Mouse (Mus musculus) intestine, embryonic 14.5 days (tissue): Measurements from ENCODE around the gene Carm1. TPM values are rescaled to one million over a fixed set of nuclear protein-coding genes. Genes with fewer than 3 reads are reported as not detected.

Source experiments
- ATAC-seq: fragments of 200-750 bp; cut with Nextera tagmentation; replicated peaks from 2 replicates; pipeline ENCODE4 v1.8.0; 2017; ENCODE audit warnings: low read depth, moderate number of reproducible peaks, moderate TSS enrichment, moderate library complexity; ENCODE audit not compliant: low FRiP score, low TSS enrichment
- DNase-seq: peaks from one replicate; pipeline ENCODE4 v3.0.0-alpha.2; 2018; ENCODE audit warnings: low spot score
- H3K27ac ChIP-seq: fragments of 300-500 bp; sonication (generic); 2 replicates; pipeline ENCODE4 v1.5.1; 2014; ENCODE audit warnings: low read depth, mild to moderate bottlenecking, control low read depth
- H3K27me3 ChIP-seq: fragments of 300-500 bp; sonication (generic); replicated peaks from 2 replicates; pipeline ENCODE4 v1.6.1; 2014; ENCODE audit warnings: low read length, control low read depth; ENCODE audit not compliant: control insufficient read depth, insufficient read depth
- H3K36me3 ChIP-seq: fragments of 300-500 bp; sonication (generic); 2 replicates; pipeline ENCODE4 v1.6.1; 2014; ENCODE audit warnings: low read length, control low read depth; ENCODE audit not compliant: control insufficient read depth, insufficient read depth
- H3K4me1 ChIP-seq: fragments of 300-500 bp; sonication (generic); replicated peaks from 2 replicates; pipeline ENCODE4 v1.6.1; 2014; ENCODE audit warnings: low read length, control low read depth, mixed read lengths; ENCODE audit not compliant: control insufficient read depth, insufficient read depth
- H3K4me2 ChIP-seq: fragments of 300-500 bp; sonication (generic); 2 replicates; pipeline ENCODE4 v1.6.1; 2014; ENCODE audit warnings: low read length
- H3K4me3 ChIP-seq: fragments of 300-500 bp; sonication (generic); 2 replicates; pipeline ENCODE4 v1.5.1; 2014; ENCODE audit warnings: low read depth, low read length, control low read depth, mixed read lengths
- H3K9ac ChIP-seq: fragments of 300-500 bp; sonication (generic); 2 replicates; pipeline ENCODE4 v1.6.1; 2014; ENCODE audit warnings: mild to moderate bottlenecking, low read length
- H3K9me3 ChIP-seq: fragments of 300-500 bp; sonication (generic); 2 replicates; pipeline ENCODE4 v1.6.1; 2016; ENCODE audit warnings: low read length, control low read depth; ENCODE audit not compliant: control insufficient read depth
- WGBS: fragments of 180-500 bp; shearing (Covaris S2); extraction: QIAGEN DNeasy Blood & Tissue Kit; methylation state at CpG from one replicate; pipeline ENCODE4 v1.1.7; 2014; 5-methylcytosine and 5-hydroxymethylcytosine counted together
- polyA plus RNA-seq: library from polyadenylated mRNA; unstranded; fragments of >200 nt; fragmentation: Nextera tagmentation; extraction: Ambion mirVana; gene quantifications from 2 replicates; pipeline ENCODE4 v1.2.1, GENCODE M21; 2014

The Carm1 gene
- polyA plus RNA-seq, 1 experiment from 2014 or later, result 54.4 TPM

DNA sequence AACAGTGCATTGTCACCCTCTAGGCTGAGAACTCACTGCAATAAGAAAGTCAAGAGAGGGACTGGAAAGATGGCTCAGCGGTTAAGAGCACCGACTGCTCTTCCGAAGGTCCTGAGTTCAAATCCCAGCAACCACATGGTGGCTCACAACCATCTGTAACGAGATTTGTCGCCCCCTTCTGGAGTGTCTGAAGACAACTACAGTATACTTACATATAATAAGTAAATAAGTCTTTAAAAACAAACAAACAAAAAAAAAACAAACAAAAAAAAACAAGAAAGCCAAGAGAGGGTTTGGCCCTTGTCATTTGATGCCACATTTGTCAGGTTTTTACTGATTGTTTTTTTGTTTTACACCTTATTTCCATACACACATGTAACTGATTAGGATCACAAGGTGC is 57.4 kb downstream of the Carm1 start:
- DNase-seq, result no peak
- Histone ChIP-seq H3K4me1 (no peaks in the 10 kb centered on the region), H3K4me3 (no peak overlapping the region), H3K4me2 (no peak overlapping the region), H3K9ac (no peak overlapping the region), H3K27me3 (no peaks in the 10 kb centered on the region), H3K27ac (no peak overlapping the region), H3K9me3 (no peaks in the 10 kb centered on the region), H3K36me3 (no peaks in the 10 kb centered on the region)
- ATAC-seq, result no peak
- WGBS, result 72% methylated on average over 5 of the region's 5 CpGs

DNA sequence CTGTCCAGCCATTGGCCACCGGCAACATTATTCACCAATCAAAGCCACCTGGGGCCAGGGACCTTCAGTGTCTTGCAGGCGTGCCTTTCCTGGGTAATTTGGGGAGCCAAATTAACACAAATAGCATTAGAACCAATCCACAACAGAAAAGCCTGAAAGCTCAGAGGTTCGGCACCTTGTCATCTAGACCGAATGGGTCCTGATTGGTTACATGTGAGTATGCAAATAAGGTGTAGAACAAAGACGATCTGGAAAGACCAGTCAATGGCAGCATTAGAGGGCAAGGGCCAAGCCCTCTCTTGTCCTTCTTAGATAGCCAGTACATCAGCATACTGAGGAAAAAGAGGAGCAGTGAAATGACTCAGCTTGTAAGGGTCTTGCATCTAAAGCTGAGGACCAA is 59.2 kb downstream of the Carm1 start:
- ATAC-seq, result no peak
- no peak for DNase-seq
- H3K9ac ChIP-seq, result no peak overlapping the region
- H3K4me3 ChIP-seq, result no peak overlapping the region
- H3K27me3 ChIP-seq, result no peaks in the 10 kb centered on the region
- WGBS, result 79% methylated on average over 5 of the region's 5 CpGs
- H3K4me1 ChIP-seq, result no peaks in the 10 kb centered on the region
- H3K36me3 ChIP-seq, result no peaks in the 10 kb centered on the region
- no peak overlapping the region for H3K4me2 ChIP-seq
- H3K9me3 ChIP-seq, result no peaks in the 10 kb centered on the region
- H3K27ac ChIP-seq, result no peak overlapping the region

DNA sequence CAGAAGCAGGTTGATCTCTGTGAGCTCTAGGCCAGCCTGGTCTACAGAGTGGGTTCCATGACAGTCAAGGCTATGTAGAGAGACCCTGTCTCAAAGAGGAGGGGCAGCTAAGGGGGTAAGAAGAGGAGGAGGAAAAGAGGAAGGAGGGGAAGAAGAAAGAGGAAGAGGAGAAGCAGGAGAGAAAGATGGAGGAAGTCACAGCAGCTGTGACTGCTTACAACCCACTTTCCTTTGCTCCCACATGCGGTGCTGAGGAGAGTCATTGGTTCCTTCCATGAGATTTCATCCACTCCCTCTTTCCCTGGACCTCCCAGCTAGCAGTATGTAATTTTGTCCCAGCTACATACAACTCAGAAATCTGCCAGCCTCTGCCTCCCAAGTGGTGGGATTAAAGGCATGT is 60.0 kb downstream of the Carm1 start:
- no peak overlapping the region for H3K9ac ChIP-seq
- H3K4me3 ChIP-seq, result no peak overlapping the region
- WGBS, result 76% methylated on average over 1 of the region's 1 CpGs
- H3K27ac ChIP-seq, result no peak overlapping the region
- H3K4me1 ChIP-seq, result no peaks in the 10 kb centered on the region
- no peaks in the 10 kb centered on the region for H3K9me3 ChIP-seq
- ATAC-seq (no peak), DNase-seq (no peak)
- H3K36me3 ChIP-seq, result no peaks in the 10 kb centered on the region
- no peaks in the 10 kb centered on the region for H3K27me3 ChIP-seq
- no peak overlapping the region for H3K4me2 ChIP-seq

DNA sequence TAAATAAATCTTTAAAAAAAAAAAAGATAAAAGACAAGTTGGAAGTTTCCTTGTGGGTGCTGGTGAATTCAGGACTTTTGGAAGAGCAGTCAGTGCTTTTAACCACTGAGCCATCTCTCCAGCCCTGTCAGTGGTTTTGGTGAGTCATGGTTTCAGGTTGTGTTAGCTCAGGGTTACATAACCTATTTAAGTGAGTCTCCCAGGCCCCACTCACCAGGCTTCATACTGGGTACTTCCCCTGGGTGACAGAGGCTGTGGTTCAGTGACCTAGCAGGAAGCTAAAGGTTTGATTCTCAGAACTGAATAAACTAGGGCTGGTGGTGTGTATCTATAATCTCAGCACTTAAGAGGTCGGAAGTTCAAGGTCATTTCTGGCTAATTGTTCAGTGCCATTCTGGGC is 63.2 kb downstream of the Carm1 start:
- 89% methylated on average over 1 of the region's 1 CpGs for WGBS
- no peak for ATAC-seq

GRCm38 (mm10) chr9:21614864-21615616 is 68.3 kb downstream of the Carm1 start:
- Histone ChIP-seq H3K9ac (peak overlapping the region; percentile 67), H3K4me3 (peak overlapping the region; percentile 86), H3K36me3 (peaks cover 5% of the 10 kb centered on the region), H3K27me3 (no peaks in the 10 kb centered on the region), H3K9me3 (no peaks in the 10 kb centered on the region), H3K4me1 (peaks cover 12% of the 10 kb centered on the region; the same call in 1 of the 2 replicates), H3K4me2 (peak overlapping the region; percentile 69), H3K27ac (peak overlapping the region; percentile 96)
- WGBS, result 72% methylated on average over 15 of the region's 15 CpGs
- DNase-seq, result no peak
- no peak for ATAC-seq

More for the DNA sequence above, 63.2 kb downstream of the Carm1 start:
- Histone ChIP-seq H3K4me1 (0 out of 2 replicates have a peak, but pooled peaks cover under 1% of the 10 kb centered on the region), H3K4me2 (no peak overlapping the region), H3K36me3 (no peaks in the 10 kb centered on the region), H3K9me3 (no peaks in the 10 kb centered on the region), H3K27me3 (no peaks in the 10 kb centered on the region), H3K27ac (no peak overlapping the region), H3K4me3 (no peak overlapping the region), H3K9ac (no peak overlapping the region)
- DNase-seq, result no peak

DNA sequence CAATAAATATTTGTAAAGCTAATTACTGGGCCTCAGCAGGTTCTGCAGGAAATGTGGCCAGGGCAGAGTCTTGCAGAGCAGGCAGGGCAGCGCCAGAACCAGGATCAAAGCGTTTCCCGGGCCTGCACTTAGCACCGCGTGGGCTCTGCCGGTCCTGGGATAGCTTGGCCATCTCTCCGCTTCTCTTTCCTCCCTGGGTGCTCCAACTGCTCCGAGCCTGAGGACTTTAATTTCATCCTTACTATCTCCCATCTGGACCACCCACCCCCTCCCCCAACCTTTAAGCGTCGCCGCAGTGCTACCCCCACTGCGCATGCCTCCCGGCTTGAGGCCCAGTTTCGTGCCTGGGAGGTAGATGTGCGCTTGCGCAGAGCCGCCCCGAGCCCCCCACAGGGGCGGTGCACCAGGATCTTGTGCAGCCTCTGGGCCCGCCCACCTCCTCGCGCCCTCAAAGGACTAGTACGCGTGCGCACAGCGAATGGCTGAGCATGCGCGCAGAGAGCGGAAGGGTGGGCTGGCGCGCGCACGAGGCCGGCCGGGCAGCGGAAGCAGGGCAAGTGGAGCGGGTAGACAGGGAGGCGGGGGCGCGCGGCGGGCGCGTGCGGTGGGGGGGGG is 69.0 kb downstream of the Carm1 start, which contains the start of gene Smarca4:
Smarca4 (plus strand) TSS at position 553 of the 615 bp plus-strand sequence.
- Histone ChIP-seq H3K27me3 (no peaks in the 10 kb centered on the region), H3K27ac (peak within 1 kb of the TSS; percentile 96), H3K4me3 (peak within 1 kb of the TSS; percentile 86), H3K9me3 (no peaks in the 10 kb centered on the region), H3K4me2 (peak within 1 kb of the TSS; percentile 78), H3K9ac (peak within 1 kb of the TSS; percentile 91), H3K36me3 (peaks cover 5% of the 10 kb centered on the region), H3K4me1 (peaks cover 12% of the 10 kb centered on the region; the same call in 1 of the 2 replicates)
- WGBS, result under 1% methylated on average over 45 of the region's 45 CpGs
- ATAC-seq, result peak; percentile 95
- peak; percentile 97 for DNase-seq

DNA sequence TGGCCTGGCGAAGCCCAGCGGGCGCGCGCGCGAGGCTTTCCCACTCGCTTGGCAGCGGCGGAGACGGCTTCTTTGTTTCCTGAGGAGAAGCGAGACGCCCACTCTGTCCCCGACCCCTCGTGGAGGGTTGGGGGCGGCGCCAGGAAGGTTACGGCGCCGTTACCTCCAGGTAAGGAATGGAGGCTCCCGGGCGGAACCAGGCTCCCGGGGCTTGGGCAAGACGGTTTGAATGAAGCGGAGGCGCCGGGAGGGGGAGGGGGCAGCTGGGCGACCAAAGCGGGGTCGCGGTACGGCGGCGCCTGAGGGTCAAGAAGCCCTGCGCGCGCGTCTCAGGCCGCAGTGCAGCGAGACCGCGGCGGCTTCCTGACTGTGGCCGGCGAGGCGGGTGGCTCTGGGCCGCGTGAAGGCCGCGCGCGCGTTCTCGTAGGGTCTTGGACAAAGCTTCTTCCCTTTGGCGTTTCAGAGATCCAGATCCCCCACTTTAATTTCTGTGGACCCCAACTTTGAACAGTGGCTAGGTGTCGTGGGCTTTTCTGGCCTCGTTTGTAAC is 69.6 kb downstream of the Carm1 start:
- Histone ChIP-seq H3K4me3 (peak overlapping the region; percentile 86), H3K9ac (peak overlapping the region; percentile 91), H3K9me3 (no peaks in the 10 kb centered on the region), H3K36me3 (peaks cover 5% of the 10 kb centered on the region), H3K4me2 (peak overlapping the region; percentile 78), H3K27ac (peak overlapping the region; percentile 96), H3K4me1 (peaks cover 12% of the 10 kb centered on the region; the same call in 1 of the 2 replicates), H3K27me3 (no peaks in the 10 kb centered on the region)
- under 1% methylated on average over 57 of the region's 57 CpGs for WGBS
- ATAC-seq (peak; percentile 84), DNase-seq (no peak)

DNA sequence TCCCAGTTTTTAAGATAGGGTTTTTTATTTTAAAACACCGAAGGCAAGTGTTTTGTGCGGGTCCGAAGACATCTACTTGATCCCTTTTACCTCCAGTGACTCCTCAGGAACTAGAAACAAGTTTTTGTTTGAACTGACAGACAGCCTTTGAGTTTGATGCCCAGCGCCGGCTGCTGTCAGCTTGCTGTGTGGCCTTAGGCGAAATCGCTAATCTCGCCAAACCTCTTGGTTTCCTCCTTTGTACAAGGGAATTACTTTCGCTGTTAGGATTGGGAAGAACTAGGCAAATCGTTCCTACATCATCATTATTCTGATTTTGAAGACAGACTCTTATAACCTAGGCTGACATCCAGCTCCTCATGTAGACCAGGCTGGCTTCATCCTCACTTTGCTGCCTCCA is 70.4 kb downstream of the Carm1 start:
- Histone ChIP-seq H3K4me3 (peak overlapping the region; percentile 86), H3K27me3 (no peaks in the 10 kb centered on the region), H3K4me1 (peaks cover 12% of the 10 kb centered on the region; the same call in 1 of the 2 replicates), H3K9me3 (no peaks in the 10 kb centered on the region), H3K4me2 (peak overlapping the region; percentile 78), H3K27ac (peak overlapping the region; percentile 96), H3K9ac (peak overlapping the region; percentile 91), H3K36me3 (peaks cover 5% of the 10 kb centered on the region)
- no peak for ATAC-seq
- WGBS, result 11% methylated on average over 10 of the region's 10 CpGs
- DNase-seq, result peak; percentile 63
